Mouse (Mus musculus) MEL (cell line): ENCODE measurements at regions not wholly inside any gene's neighbourhood (a gene's known extent, or its start where the extent isn't known, plus 50 kb on each side); places are given as distances from the start of the nearest gene placed in this dataset.

Experiments
- DNase-seq: peaks from one replicate; pipeline ENCODE4 v3.0.0; 2011; ENCODE audit warnings: low read depth, low spot score
- H3K27ac ChIP-seq: 2 replicates; pipeline ENCODE4 v1.5.1; 2012; ENCODE audit warnings: low read depth, mild to moderate bottlenecking, control low read depth, low read length, moderate library complexity; ENCODE audit not compliant: control insufficient read depth
- H3K27me3 ChIP-seq, 2 experiments: fragments of 150-350 bp in 1 of 2; sonication (generic) in 1 of 2; 2 replicates each; pipeline ENCODE4 v1.6.1; 2012; ENCODE audit warnings: low read length in 2 of 2, mild to moderate bottlenecking in 2 of 2, improper control_type of control experiment in 1 of 2, moderate library complexity in 1 of 2; ENCODE audit not compliant: insufficient read depth in 2 of 2, control insufficient read depth in 1 of 2
- H3K36me3 ChIP-seq, 2 experiments: 2 replicates each; pipeline ENCODE4 v1.6.1; 2012 to 2014; ENCODE audit warnings: low read length in 2 of 2, improper control_type of control experiment in 1 of 2, inconsistent platforms in 1 of 2, mild to moderate bottlenecking in 1 of 2; ENCODE audit not compliant: insufficient read depth in 2 of 2, control insufficient read depth in 1 of 2
- H3K4me1 ChIP-seq, 2 experiments: fragments of 150-350 bp in 1 of 2; sonication (generic) in 1 of 2; 2 replicates each; pipeline ENCODE4 v1.6.1; 2012; ENCODE audit warnings: low read length in 2 of 2, improper control_type of control experiment in 1 of 2, mild to moderate bottlenecking in 1 of 2; ENCODE audit not compliant: insufficient read depth in 2 of 2, control insufficient read depth in 1 of 2
- H3K4me3 ChIP-seq, 2 experiments: fragments of 150-350 bp in 1 of 2; sonication (generic) in 1 of 2; 2 replicates each; pipeline ENCODE4 v1.5.1; 2012; ENCODE audit warnings: low read depth in 2 of 2, low read length in 2 of 2, mild to moderate bottlenecking in 2 of 2, moderate library complexity in 2 of 2, control low read depth in 1 of 2, improper control_type of control experiment in 1 of 2; ENCODE audit not compliant: control insufficient read depth in 1 of 2, insufficient read depth in 1 of 2
- H3K79me2 ChIP-seq: 2 replicates; pipeline ENCODE4 v1.6.1; 2012; ENCODE audit warnings: mild to moderate bottlenecking, low read length, moderate library complexity; ENCODE audit not compliant: control insufficient read depth, poor library complexity, insufficient read depth
- H3K9ac ChIP-seq: 2 replicates; pipeline ENCODE4 v1.6.1; 2012; ENCODE audit warnings: low read depth, mild to moderate bottlenecking, control low read depth, low read length, moderate library complexity; ENCODE audit not compliant: control insufficient read depth, poor library complexity, severe bottlenecking
- H3K9me3 ChIP-seq: fragments of 150-350 bp; sonication (generic); replicated peaks from 2 replicates; pipeline ENCODE4 v1.6.1; 2012; ENCODE audit warnings: mild to moderate bottlenecking, low read length, improper control_type of control experiment, moderate library complexity; ENCODE audit not compliant: insufficient read depth
- BHLHE40 ChIP-seq: IDR thresholded peaks from 2 replicates; pipeline ENCODE4 v1.6.1; 2012; ENCODE audit warnings: low read depth, mild to moderate bottlenecking, inconsistent platforms, low read length, improper control_type of control experiment, borderline replicate concordance
- CHD2 ChIP-seq: IDR thresholded peaks from 2 replicates; pipeline ENCODE4 v1.6.1; 2011; ENCODE audit warnings: low read length, improper control_type of control experiment
- CTCF ChIP-seq, 3 experiments: IDR thresholded peaks in 2 of 3; conservative IDR thresholded peaks in 1 of 3; 2 replicates each; pipeline ENCODE4 v1.5.1; 2011 to 2012; ENCODE audit warnings: low read length in 3 of 3, low read depth in 2 of 3, mild to moderate bottlenecking in 2 of 3, improper control_type of control experiment in 1 of 3, inconsistent platforms in 1 of 3, mixed read lengths in 1 of 3, moderate library complexity in 1 of 3; ENCODE audit not compliant: control insufficient read depth in 1 of 3, insufficient read depth in 1 of 3, poor library complexity in 1 of 3, severe bottlenecking in 1 of 3
- EP300 ChIP-seq, 2 experiments: IDR thresholded peaks; 2 replicates each; pipeline ENCODE4 v1.6.1; 2011; ENCODE audit warnings: improper control_type of control experiment in 2 of 2, low read length in 2 of 2, low read depth in 1 of 2, mild to moderate bottlenecking in 1 of 2
- JUND ChIP-seq: IDR thresholded peaks from 2 replicates; pipeline ENCODE4 v1.6.1; 2011; ENCODE audit warnings: low read depth, mild to moderate bottlenecking, improper control_type of control experiment, low read length
- KAT2A ChIP-seq: conservative IDR thresholded peaks from 2 replicates; pipeline ENCODE4 v1.6.1; 2012; ENCODE audit warnings: low read depth, low read length, improper control_type of control experiment, inconsistent platforms
- MAX ChIP-seq: IDR thresholded peaks from 2 replicates; pipeline ENCODE4 v1.6.1; 2011; ENCODE audit warnings: low read length, improper control_type of control experiment
- MAZ ChIP-seq: IDR thresholded peaks from 2 replicates; pipeline ENCODE4 v1.6.1; 2012; ENCODE audit warnings: low read depth, mild to moderate bottlenecking, inconsistent platforms, low read length, improper control_type of control experiment
- MXI1 ChIP-seq: IDR thresholded peaks from 2 replicates; pipeline ENCODE4 v1.6.1; 2011; ENCODE audit warnings: mild to moderate bottlenecking, low read depth, low read length, improper control_type of control experiment
- MYB ChIP-seq: IDR thresholded peaks from 2 replicates; pipeline ENCODE4 v1.6.1; 2011; ENCODE audit warnings: mild to moderate bottlenecking, low read depth, low read length, improper control_type of control experiment
- NELFE ChIP-seq: IDR thresholded peaks from 2 replicates; pipeline ENCODE4 v1.6.1; 2011; ENCODE audit warnings: low read depth, low read length, improper control_type of control experiment
- POLR2A ChIP-seq, 2 experiments: IDR thresholded peaks; 2 replicates each; pipeline ENCODE4 v1.6.1; 2011 to 2012; ENCODE audit warnings: low read length in 2 of 2, mild to moderate bottlenecking in 2 of 2, control low read depth in 1 of 2, improper control_type of control experiment in 1 of 2, low read depth in 1 of 2, moderate library complexity in 1 of 2; ENCODE audit not compliant: control insufficient read depth in 1 of 2, insufficient read depth in 1 of 2, poor library complexity in 1 of 2
- RAD21 ChIP-seq: IDR thresholded peaks from 2 replicates; pipeline ENCODE4 v1.6.1; 2011; ENCODE audit warnings: mild to moderate bottlenecking, low read depth, low read length, improper control_type of control experiment
- SIN3A ChIP-seq: IDR thresholded peaks from 2 replicates; pipeline ENCODE4 v1.6.1; 2012; ENCODE audit warnings: low read length, improper control_type of control experiment, inconsistent platforms
- SMC3 ChIP-seq: IDR thresholded peaks from 2 replicates; pipeline ENCODE4 v1.6.1; 2011; ENCODE audit warnings: low read depth, low read length, improper control_type of control experiment
- TAL1 ChIP-seq: IDR thresholded peaks from 2 replicates; pipeline ENCODE4 v1.6.1; 2012; ENCODE audit warnings: mild to moderate bottlenecking, inconsistent platforms, low read length, moderate library complexity, mixed read lengths
- TBP ChIP-seq: IDR thresholded peaks from 2 replicates; pipeline ENCODE4 v1.8.0; 2011; ENCODE audit warnings: low read depth, low read length, improper control_type of control experiment
- USF2 ChIP-seq, 2 experiments: IDR thresholded peaks; 2 replicates each; pipeline ENCODE4 v1.6.1; 2011 to 2012; ENCODE audit warnings: improper control_type of control experiment in 2 of 2, low read length in 2 of 2, borderline replicate concordance in 1 of 2, inconsistent platforms in 1 of 2, low read depth in 1 of 2, mild to moderate bottlenecking in 1 of 2; ENCODE audit not compliant: insufficient read depth in 1 of 2
- ZC3H11A ChIP-seq: IDR thresholded peaks from 2 replicates; pipeline ENCODE4 v1.6.1; 2012; ENCODE audit warnings: low read depth, mild to moderate bottlenecking, inconsistent platforms, low read length, improper control_type of control experiment
- ZNF384 ChIP-seq: IDR thresholded peaks from 2 replicates; pipeline ENCODE4 v1.6.1; 2012; ENCODE audit warnings: low read depth, mild to moderate bottlenecking, inconsistent platforms, low read length, improper control_type of control experiment

DNA sequence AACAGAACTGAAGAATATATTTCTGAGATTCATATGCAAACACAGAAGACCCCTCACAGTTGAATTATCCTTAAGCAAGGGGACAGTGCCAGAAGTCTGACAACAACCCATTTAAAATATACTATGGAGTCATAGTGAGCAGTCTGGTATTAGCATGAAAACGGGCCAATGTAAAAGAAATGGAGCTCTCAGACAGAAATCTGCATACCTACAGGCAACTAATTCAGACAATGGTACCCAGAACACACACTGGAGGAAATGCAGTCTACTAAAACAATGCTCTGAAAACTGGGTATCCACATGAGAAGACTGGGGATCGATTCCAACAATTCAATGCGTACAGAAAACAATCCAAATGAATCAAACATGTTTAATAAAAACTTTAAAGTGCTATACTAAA, 832.1 kb downstream of the Efna5 start:
- Histone ChIP-seq H3K4me3 (no peak overlapping the region), H3K9ac (no peak overlapping the region), H3K36me3 (no peaks in the 10 kb centered on the region), H3K27ac (no peak overlapping the region), H3K9me3 (no peaks in the 10 kb centered on the region), H3K79me2 (no peaks in the 10 kb centered on the region), H3K27me3 (no peaks in the 10 kb centered on the region), H3K4me1 (no peaks in the 10 kb centered on the region)
- TF ChIP-seq MYB (no peak), KAT2A (no peak), SIN3A (no peak), CTCF (IDR thresholded peaks at IDR 0.05 in 2 of 3, conservative IDR thresholded peaks at IDR 0.05 in 1 of 3; ENCODE audit: control insufficient read depth in 1 of 3, insufficient read depth in 1 of 3, low read depth in 2 of 3, low read length in 3 of 3, poor library complexity in 1 of 3, severe bottlenecking in 1 of 3) (no peak)
- no peak for DNase-seq

DNA sequence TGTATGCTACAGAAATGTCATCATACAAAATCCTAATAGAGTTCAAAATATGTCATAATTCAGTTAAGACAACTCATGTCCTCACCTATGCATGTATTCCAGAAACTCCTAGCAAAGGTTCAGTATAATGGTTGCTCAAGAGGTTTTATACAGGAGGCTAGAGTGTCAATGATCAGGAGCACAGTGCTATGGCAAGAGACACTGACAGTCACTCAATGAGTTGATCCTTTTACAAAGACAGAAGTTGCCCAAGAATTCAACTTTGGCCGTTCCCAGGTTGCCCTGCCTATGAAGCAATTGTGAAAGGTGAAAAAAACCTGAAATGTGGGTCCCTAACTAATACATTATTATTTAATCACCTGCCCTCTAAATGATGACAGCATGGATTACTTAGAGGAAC, 850.5 kb downstream of the Efna5 start:
- no peaks in the 10 kb centered on the region for H3K27me3 ChIP-seq
- no peak overlapping the region for H3K9ac ChIP-seq
- TF ChIP-seq TAL1 (no peak), SMC3 (no peak), ZNF384 (no peak), USF2 (IDR thresholded peaks at IDR 0.05; ENCODE audit: borderline replicate concordance in 1 of 2, insufficient read depth in 1 of 2, low read depth in 1 of 2, low read length in 2 of 2) (no peak), BHLHE40 (no peak), MYB (no peak), MAZ (no peak), ZC3H11A (no peak), MXI1 (no peak), EP300 (IDR thresholded peaks at IDR 0.05; ENCODE audit: low read depth in 1 of 2, low read length in 2 of 2) (no peak), RAD21 (no peak), TBP (no peak), NELFE (no peak), POLR2A (IDR thresholded peaks at IDR 0.05; ENCODE audit: control insufficient read depth in 1 of 2, insufficient read depth in 1 of 2, low read depth in 1 of 2, low read length in 2 of 2, poor library complexity in 1 of 2) (no peak), MAX (no peak), CHD2 (no peak), JUND (no peak)
- TF ChIP-seq, all 39 proteins: peak for 0
- Histone ChIP-seq H3K36me3 (no peaks in the 10 kb centered on the region), H3K27ac (no peak overlapping the region), H3K4me1 (no peaks in the 10 kb centered on the region), H3K9me3 (no peaks in the 10 kb centered on the region), H3K79me2 (no peaks in the 10 kb centered on the region), H3K4me3 (no peak overlapping the region)
- no peak for DNase-seq
